Mouse (Mus musculus) adrenal gland, postnatal 14 days (tissue): Measurements from ENCODE around the gene Col2a1. TPM values are rescaled to one million over a fixed set of nuclear protein-coding genes. Genes with fewer than 3 reads are reported as not detected.

ENCODE experiments used
- DNase-seq: peaks from one replicate; pipeline ENCODE4 v3.0.0; 2021; ENCODE audit warnings: mixed read lengths
- total RNA-seq: library from RNA; stranded (reverse); gene quantifications from 2 replicates; pipeline ENCODE4 v1.2.3, GENCODE M21; 2021

The Col2a1 gene
- total RNA-seq, 1 experiment from 2014 or later = not detected

DNA sequence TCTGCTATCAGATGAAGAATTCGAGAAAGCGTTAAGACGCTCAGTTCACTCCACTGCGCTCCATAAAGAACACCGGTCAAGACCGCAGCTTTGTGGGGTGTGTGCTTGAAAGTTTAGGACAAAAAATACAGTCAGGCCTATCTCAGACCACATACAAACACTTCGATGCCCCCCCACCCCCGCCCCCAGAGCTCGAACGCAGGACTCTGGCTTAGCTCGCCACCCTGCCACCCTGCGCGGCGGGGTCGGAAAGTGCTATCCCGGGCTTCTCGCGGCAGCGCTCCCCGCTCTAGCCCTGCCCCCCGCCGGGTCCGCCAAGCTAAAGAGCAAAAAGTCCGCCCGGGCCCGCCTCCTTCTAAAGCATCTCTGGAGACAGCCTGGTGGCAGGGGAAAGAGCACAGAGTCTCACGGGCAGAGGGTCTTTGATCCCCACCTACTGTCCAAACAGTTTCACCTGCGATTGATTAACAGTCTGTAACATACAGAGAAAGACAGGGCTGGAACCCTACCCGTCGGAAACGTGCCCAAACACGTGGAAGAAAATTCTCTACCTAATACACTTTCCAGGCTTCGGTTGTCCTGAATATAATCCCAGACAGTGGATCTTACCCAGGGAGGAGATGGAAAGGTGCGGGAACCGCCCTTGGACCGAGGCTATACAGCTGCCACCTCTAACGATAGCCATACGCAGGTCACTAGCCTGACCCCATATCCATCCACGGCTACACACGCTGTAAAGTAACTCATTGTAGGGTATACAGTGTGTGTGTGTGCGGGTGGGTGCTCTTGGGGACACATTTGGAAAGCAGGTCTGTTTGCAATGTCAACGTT lies 1.3 kb downstream of the Col2a1 start:
- peak; percentile 51 for DNase-seq

GRCm38 (mm10) chr15:98002113-98002990 lies 2.1 kb downstream of the Col2a1 start:
- DNase-seq = no peak

DNA sequence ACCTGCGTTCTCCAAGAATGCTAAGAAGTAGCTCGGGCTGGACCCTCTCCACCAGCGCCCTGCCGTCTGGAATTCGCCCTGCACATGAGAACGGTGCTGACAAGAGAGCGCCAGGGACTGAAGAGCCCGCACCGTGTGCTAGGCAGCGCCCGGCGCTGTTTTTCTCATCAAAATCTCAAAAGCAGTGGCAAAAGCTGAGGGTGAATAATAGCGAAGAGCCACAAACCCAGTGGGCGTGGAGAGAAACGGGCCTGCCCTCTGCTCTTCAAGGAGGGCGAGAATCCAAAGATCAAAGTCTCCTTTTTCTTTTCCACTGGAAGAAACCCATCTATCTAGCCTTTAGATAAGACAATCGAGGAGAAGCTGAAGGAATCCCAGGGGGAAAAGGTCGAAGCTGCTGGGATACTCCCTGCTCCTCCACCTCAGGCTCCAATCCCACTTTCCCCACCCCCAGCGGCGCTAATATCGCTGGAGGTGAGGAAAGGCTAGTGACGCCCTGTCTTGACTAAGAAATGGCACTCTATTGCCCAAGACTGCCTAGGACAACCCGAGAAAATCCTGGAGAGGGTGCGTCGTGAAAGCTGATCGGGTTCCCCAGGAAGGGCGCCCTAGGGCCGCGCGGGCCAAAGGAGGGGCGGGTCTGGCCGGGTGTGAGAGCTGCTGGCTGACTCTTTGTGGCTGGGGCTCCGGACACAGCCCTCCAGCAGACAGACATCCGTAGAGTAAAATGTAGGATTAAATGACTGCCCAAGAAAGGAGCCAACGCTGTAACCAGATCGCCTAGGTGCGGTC lies 3.0 kb downstream of the Col2a1 start:
- no peak for DNase-seq

- no peak for DNase-seq
These were observed 4.5 kb downstream of the Col2a1 start for GRCm38 (mm10) chr15:97999991-98000390.

GRCm38 (mm10) chr15:97999546-97999945 lies 4.9 kb downstream of the Col2a1 start:
- DNase-seq = no peak

GRCm38 (mm10) chr15:97996716-97997256 lies 7.7 kb downstream of the Col2a1 start:
- DNase-seq = no peak

DNA sequence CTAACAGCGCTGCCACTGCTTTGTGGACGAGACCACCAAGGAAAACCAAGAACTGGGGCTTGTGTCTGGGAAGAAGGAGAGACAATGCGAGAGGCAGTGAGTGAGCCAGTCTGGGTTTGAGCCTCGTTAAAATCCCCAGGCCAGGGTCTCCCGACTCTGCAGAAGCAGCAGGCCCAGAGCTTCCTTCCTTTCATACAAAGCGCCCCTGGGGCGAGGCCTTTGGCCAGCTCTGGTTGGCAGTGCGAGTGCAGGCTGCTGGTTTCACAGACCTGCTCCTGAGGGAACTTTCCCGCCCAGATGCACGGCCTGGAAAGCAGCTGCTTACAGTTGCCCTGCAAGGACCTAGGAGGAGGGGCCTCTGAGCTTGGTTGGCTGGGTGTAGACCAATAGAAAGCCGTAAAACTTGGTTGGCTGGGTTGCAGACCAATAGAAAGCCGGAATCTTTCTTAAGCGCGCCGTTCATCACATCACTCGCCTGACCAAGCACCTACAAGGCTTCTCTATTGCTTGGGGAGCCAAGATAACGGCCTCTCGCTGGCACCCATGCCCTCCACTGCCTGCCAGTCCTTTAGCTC lies 11.7 kb downstream of the Col2a1 start:
- peak; percentile 88 for DNase-seq

GRCm38 (mm10) chr15:97992027-97992711 lies 12.3 kb downstream of the Col2a1 start:
- no peak for DNase-seq

DNA sequence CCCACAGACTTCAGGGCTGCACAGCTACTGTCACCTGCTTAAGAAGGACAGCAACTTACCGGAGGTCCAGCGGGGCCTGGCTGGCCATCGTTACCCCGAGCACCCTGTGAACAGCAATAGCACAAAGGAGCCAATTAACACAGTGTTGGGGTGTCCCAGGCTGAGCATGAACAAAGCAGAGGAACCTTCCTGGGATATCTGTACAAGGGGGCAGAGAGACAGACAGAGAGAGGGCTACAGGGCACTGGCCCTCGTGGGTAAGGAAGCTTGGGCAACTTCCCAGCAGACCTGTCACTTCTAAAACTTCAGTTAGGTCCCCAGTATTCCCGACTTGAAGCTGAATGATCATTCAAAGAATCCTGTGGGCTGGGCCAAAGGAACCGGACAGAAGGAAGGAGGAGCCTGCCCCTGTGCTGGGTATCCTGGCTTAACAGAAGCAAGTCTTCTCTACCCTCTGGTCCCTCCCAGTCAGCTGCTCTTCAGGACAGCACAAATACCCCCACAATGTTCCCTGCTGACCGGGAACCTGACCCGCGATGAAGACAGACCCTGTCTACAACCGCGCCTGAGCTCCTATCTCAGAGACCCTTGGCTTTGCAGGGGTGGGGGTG lies 13.1 kb downstream of the Col2a1 start:
- no peak for DNase-seq

- no peak for DNase-seq
These were observed 13.8 kb downstream of the Col2a1 start for GRCm38 (mm10) chr15:97990721-97991120.

DNA sequence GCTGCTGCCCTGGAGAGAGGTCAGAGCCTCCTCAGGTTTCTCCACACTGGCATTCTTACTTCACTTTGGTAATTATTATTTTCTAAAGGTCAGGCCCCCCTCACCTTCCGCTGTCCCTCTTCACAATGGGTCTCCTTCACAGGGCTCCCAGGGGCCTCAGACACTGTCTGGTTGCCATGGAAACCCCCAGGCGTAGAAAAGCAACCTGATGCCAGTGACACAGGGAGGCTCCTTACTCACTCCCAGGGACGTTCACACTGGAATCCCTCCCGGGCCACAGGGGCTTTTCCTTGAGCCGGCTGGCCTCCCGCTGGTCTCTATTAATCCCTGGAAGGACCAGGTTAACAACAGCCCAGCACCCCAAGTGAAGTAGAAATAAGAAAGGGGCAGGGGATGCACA lies 14.4 kb downstream of the Col2a1 start:
- DNase-seq = peak; percentile 42

- DNase-seq = no peak
These were observed 15.0 kb downstream of the Col2a1 start for GRCm38 (mm10) chr15:97989544-97989943.

DNA sequence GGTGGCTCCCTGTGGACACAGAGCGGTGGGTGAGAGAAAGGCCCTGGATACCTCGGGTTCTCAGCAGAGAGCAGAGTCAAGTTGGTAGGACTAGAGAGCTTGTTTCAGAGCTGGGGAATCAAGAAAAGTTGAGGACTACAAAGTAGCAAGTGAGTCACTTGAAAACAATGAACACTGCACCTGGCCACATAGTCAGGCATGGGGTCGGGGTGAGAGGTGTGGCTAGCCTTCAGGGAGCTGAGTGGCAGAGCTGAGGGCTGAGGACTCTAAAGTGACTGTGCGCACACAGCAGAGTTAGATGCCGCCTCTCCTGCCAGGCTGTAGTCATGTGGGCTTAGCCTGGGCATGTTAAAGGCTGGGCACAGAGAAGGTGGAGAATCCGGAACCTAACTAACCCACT lies 22.9 kb downstream of the Col2a1 start:
- DNase-seq = no peak

DNA sequence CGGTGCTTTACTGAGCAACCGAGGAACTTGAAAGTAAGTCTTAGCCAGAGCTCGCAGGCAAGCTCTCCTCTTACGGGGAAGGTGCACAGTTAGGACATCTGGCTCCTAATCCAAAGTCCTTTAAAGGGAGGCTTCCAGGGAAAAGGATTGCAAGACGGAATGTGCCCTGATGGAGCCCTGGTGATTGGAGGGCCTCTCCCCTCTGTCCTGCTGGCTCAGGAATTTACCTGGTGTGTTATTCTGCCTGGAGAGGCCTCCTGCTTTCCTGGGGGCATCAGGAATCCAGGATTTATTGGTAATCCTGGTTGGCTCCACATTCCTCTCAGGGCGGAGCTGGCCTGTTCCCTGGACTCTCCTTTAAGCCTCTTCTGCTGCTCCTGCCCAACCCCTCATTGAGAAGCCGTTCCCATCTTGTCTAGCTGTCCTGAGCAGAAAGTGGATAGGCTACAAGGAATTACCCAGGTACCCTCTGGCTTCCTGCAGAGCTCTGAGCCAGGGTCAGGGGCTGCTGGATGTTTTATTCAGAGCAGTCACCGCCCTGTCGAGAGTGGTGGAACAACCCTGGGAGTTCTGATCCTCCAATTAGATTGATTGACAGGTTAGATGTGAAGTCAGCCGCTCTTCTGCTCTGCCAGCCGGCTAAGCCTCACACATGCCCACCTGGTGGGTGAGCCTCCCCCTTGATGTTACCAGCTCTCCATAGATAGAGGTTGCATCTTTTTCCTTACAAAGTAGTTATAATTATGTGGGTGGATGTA lies 31.1 kb downstream of the Col2a1 start:
- DNase-seq = no peak

GRCm38 (mm10) chr15:97972580-97972979 lies 31.9 kb downstream of the Col2a1 start:
- no peak for DNase-seq

- peak; percentile 52 for DNase-seq
These were observed 34.2 kb downstream of the Col2a1 start for GRCm38 (mm10) chr15:97970299-97970698.

DNA sequence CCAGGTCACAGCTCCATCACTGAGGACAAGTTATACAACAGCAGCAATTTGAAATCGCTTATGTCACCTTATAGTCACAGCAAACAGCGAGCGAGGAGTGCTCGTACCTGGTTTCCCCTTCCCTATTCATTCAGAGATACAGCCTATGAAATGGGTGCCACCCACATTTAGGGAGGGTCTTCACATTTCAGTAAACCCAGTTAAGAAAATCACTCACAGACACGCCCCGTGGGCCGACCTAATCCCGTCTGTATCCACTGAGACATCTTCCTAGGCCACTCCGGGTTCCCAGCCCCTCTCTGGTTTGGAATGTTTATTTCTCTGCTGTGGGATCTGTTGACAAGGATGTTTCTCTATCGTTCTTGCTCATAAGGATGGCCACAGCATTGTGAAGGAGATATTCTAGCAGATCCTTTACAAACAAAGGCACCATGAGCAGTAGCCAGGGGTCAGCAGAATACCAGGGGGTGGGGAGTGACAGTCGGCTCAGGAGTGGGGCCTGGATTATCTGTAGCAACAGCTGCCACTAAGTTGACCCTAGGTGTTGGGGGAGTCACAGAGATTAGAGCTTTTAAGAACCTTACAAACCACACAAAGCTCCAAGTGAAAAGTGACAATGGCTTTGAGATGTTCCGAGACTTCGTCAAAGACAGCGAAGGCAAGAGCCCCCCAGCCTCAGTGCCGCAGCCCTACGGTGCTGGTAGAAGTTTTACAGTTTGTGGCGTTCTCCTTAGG lies 39.0 kb downstream of the Col2a1 start:
- DNase-seq = no peak

GRCm38 (mm10) chr15:97964836-97965187 lies 39.7 kb downstream of the Col2a1 start:
- no peak for DNase-seq
